Mouse (Mus musculus) fibroblast of lung, adult 2 months (primary cell): ENCODE data around the gene Agbl4.
A peak's percentile ranks its signal among the peaks of the same experiment; 100 is the strongest.

Experiments used
- DNase-seq: peaks from one replicate; pipeline ENCODE4 v3.0.0-alpha.2; 2011; ENCODE audit warnings: low read depth

Gene Agbl4

GRCm38 (mm10) chr4:111584286-111584685 lies 1186.8 kb downstream of the Agbl4 start:
- no peak for DNase-seq

- no peak for DNase-seq
These were observed 1190.8 kb downstream of the Agbl4 start for GRCm38 (mm10) chr4:111588211-111588610.

GRCm38 (mm10) chr4:111589467-111590170 lies 1192.2 kb downstream of the Agbl4 start:
- no peak for DNase-seq

GRCm38 (mm10) chr4:111594655-111595295 lies 1197.3 kb downstream of the Agbl4 start:
- no peak for DNase-seq

GRCm38 (mm10) chr4:111597249-111597661 lies 1199.8 kb downstream of the Agbl4 start:
- peak; percentile 37 for DNase-seq

- DNase-seq, result peak; percentile 21
These were observed 1200.5 kb downstream of the Agbl4 start for GRCm38 (mm10) chr4:111597986-111598385.

GRCm38 (mm10) chr4:111603194-111603593 lies 1205.7 kb downstream of the Agbl4 start:
- no peak for DNase-seq

- DNase-seq, result no peak
These were observed 1210.5 kb downstream of the Agbl4 start for GRCm38 (mm10) chr4:111607826-111608500.

- no peak for DNase-seq
These were observed 1224.4 kb downstream of the Agbl4 start for GRCm38 (mm10) chr4:111621865-111622264.

GRCm38 (mm10) chr4:111624914-111625313 lies 1227.5 kb downstream of the Agbl4 start:
- DNase-seq, result no peak

- DNase-seq, result peak; percentile 9
These were observed 1228.8 kb downstream of the Agbl4 start for GRCm38 (mm10) chr4:111626118-111626830.

GRCm38 (mm10) chr4:111632615-111633014 lies 1235.2 kb downstream of the Agbl4 start:
- DNase-seq, result no peak

GRCm38 (mm10) chr4:111635538-111636124 lies 1238.2 kb downstream of the Agbl4 start:
- DNase-seq, result no peak

- DNase-seq, result no peak
These were observed 1241.7 kb downstream of the Agbl4 start for GRCm38 (mm10) chr4:111638948-111639708.

- no peak for DNase-seq
These were observed 1247.8 kb downstream of the Agbl4 start for GRCm38 (mm10) chr4:111645117-111645830.

- no peak for DNase-seq
These were observed 1248.3 kb downstream of the Agbl4 start for GRCm38 (mm10) chr4:111645831-111646166.

- DNase-seq, result no peak
These were observed 1256.0 kb downstream of the Agbl4 start for GRCm38 (mm10) chr4:111653451-111653850.

- DNase-seq, result no peak
These were observed 1266.3 kb downstream of the Agbl4 start for GRCm38 (mm10) chr4:111663730-111664129.

GRCm38 (mm10) chr4:111664146-111664545 lies 1266.7 kb downstream of the Agbl4 start:
- no peak for DNase-seq

- no peak for DNase-seq
These were observed 1269.3 kb downstream of the Agbl4 start for GRCm38 (mm10) chr4:111666713-111667112.

- DNase-seq, result no peak
These were observed 1271.9 kb downstream of the Agbl4 start for GRCm38 (mm10) chr4:111669369-111669768.
